Comparison of ENCODE assay signal across 9 mouse cellular contexts in the genomic region with DNA sequence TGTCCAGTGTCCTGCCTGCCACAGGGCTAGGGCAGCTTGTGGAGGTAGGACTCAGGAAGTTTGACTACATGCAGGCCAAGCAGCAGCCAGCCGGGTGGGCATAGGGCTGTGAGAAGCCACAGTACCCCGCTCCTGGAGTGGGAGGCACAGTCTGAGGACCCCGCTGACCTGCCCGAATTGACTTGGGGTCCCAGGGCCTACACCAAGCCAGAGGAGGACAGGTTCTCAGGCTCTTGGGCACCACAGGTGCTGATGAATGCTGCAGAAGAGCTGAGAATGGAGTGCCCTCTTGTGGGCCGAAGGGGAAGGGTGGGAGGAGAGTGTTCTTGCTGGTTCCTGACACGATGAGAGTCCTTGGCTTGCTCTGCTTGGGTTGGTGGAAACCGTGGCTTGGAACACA. TPM values are rescaled to one million over a fixed set of nuclear protein-coding genes. Genes with fewer than 3 reads are reported as not detected.
A peak's percentile ranks its signal among the peaks of the same experiment; 100 is the strongest.
DNase-seq lines count a peak whose midpoint lies in the region; ATAC-seq lines count a peak whose summit lies in the region.
"Had no signal": no experiment of that assay in that cellular context is flagged by ENCODE, and none has a peak within 500 bp of the region (broad histone marks: within the 10 kb centered on the region; RNA-seq: fewer than 3 reads in every experiment).

No protein-coding gene starts in this region.

- H3K27me3 ChIP-seq in embryonic facial prominence, embryonic 14.5 days (replicated peaks; ENCODE audit: control insufficient read depth, insufficient read depth, low read length) = no peaks in the 10 kb centered on the region
- H3K27me3 ChIP-seq in neural tube, embryonic 14.5 days (ENCODE audit: control insufficient read depth, insufficient read depth, low read length) = no peaks in the 10 kb centered on the region
- H3K27me3 ChIP-seq: hindbrain, embryonic 15.5 days had no signal

- DNase-seq in layer of hippocampus, adult 11-12 months (ENCODE audit: low spot score) = peak; percentile 18
- DNase-seq in layer of hippocampus, adult 9-10 months (ENCODE audit: low spot score) = no peak
- DNase-seq in MEL-GATA-1-ER (ENCODE audit: extremely low read depth, low read depth) (peak; percentile 2), adipocyte (ENCODE audit: low spot score) (no peak)
- DNase-seq in embryonic facial prominence, embryonic 14.5 days (ENCODE audit: low spot score) = peak; percentile 18
- DNase-seq in kidney, postnatal 4 days = peak; percentile 48 to 50
- DNase-seq in spleen, postnatal 4 days (ENCODE audit: low spot score in 2 of 2) = no peak

- H3K4me3 ChIP-seq in embryonic facial prominence, embryonic 14.5 days (ENCODE audit: low read depth, low read length) = no peak overlapping the region
- H3K4me3 ChIP-seq in neural tube, embryonic 14.5 days (ENCODE audit: low read depth, low read length) = no peak overlapping the region
- H3K4me3 ChIP-seq: hindbrain, embryonic 15.5 days had no signal

- H3K4me1 ChIP-seq in embryonic facial prominence, embryonic 14.5 days (ENCODE audit: control insufficient read depth, insufficient read depth, low read length) = no peaks in the 10 kb centered on the region
- H3K4me1 ChIP-seq in neural tube, embryonic 14.5 days (ENCODE audit: control insufficient read depth, insufficient read depth, low read length) = no peaks in the 10 kb centered on the region
- H3K4me1 ChIP-seq: hindbrain, embryonic 15.5 days had no signal

- H3K4me2 ChIP-seq in embryonic facial prominence, embryonic 14.5 days (ENCODE audit: low read depth, low read length) = no peak overlapping the region
- H3K4me2 ChIP-seq in neural tube, embryonic 14.5 days (ENCODE audit: low read depth, low read length) = no peak overlapping the region
- H3K4me2 ChIP-seq: hindbrain, embryonic 15.5 days had no signal

- no peaks in the 10 kb centered on the region for H3K36me3 ChIP-seq in embryonic facial prominence, embryonic 14.5 days (ENCODE audit: control insufficient read depth, insufficient read depth, low read length)
- no peaks in the 10 kb centered on the region for H3K36me3 ChIP-seq in neural tube, embryonic 14.5 days (ENCODE audit: control insufficient read depth, insufficient read depth, low read length)
- H3K36me3 ChIP-seq: hindbrain, embryonic 15.5 days had no signal

- H3K27ac ChIP-seq in embryonic facial prominence, embryonic 14.5 days (replicated peaks; ENCODE audit: low read depth, low read length) = no peak overlapping the region
- H3K27ac ChIP-seq in neural tube, embryonic 14.5 days (ENCODE audit: low read depth, low read length) = no peak overlapping the region
- H3K27ac ChIP-seq: hindbrain, embryonic 15.5 days had no signal

- 55% methylated on average over 7 of the region's 7 CpGs for WGBS in embryonic facial prominence, embryonic 14.5 days
- WGBS in neural tube, embryonic 14.5 days = 62% methylated on average over 7 of the region's 7 CpGs

- H3K9ac ChIP-seq in embryonic facial prominence, embryonic 14.5 days (ENCODE audit: low read depth, low read length) = no peak overlapping the region
- no peak overlapping the region for H3K9ac ChIP-seq in neural tube, embryonic 14.5 days (replicated peaks; ENCODE audit: low read depth, low read length)
- H3K9ac ChIP-seq: hindbrain, embryonic 15.5 days had no signal

- ATAC-seq in embryonic facial prominence, embryonic 14.5 days (ENCODE audit: low read depth) = 0 out of 2 replicates have a peak, but pooled peaks have one; percentile 33
- ATAC-seq in neural tube, embryonic 14.5 days (ENCODE audit: low read depth) = peak; percentile 63; the same call in 1 of the 2 replicates

- no peaks in the 10 kb centered on the region for H3K9me3 ChIP-seq in embryonic facial prominence, embryonic 14.5 days (ENCODE audit: control insufficient read depth, low read length)
- no peaks in the 10 kb centered on the region for H3K9me3 ChIP-seq in neural tube, embryonic 14.5 days (ENCODE audit: control insufficient read depth, low read length)
- H3K9me3 ChIP-seq: hindbrain, embryonic 15.5 days had no signal

RNA-seq across cellular contexts. Expression of gene Gm11487, which starts 39.8 kb away (rescaled TPM):
- not detected in 2 replicates for polyA plus RNA-seq in embryonic facial prominence, embryonic 14.5 days (2014; fragmentation: Nextera tagmentation; extraction: Ambion mirVana)
- polyA plus RNA-seq in neural tube, embryonic 14.5 days (2014; fragmentation: Nextera tagmentation; extraction: Ambion mirVana) = not detected in 2 replicates
- polyA plus RNA-seq: hindbrain, embryonic 15.5 days had no signal

Comparison
In these comparisons a context has a peak if more than half of its experiments do, and no peak if none do; other contexts are left out.
1. DNase-seq: peak in layer of hippocampus, adult 11-12 months (single experiment), MEL-GATA-1-ER (single experiment), embryonic facial prominence, embryonic 14.5 days (single experiment) and kidney, postnatal 4 days (2 of 2); none in layer of hippocampus, adult 9-10 months (single experiment), adipocyte (single experiment) and spleen, postnatal 4 days (0 of 2).